Mouse (Mus musculus): Measurements from ENCODE around the gene Emcn.

DNA sequence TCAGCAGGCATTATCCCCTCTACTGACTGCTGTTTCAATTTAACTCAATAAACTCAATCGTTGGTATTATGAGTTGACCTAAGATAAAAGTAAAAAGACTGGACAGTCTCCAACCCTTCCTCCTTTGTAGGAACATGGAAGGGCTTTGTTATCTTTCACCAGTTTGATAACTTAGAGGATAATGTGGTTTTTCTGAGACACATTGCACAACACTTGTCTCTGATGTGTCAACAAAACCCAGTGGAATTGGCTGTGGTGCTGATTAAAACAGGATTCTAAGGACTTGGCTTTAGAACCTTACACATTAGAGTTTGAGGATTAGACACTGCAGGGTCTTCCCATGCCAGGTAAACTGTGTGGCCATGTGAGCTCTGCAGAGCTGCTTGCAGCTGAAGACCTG lies 20.9 kb upstream of the Emcn start:
- TF ChIP-seq ZC3H11A (IDR thresholded peaks at IDR 0.05; ENCODE audit: borderline replicate concordance, low read depth, low read length) (no peak), CHD2 (IDR thresholded peaks at IDR 0.05; ENCODE audit: low read depth, low read length) (no peak), HCFC1 (IDR thresholded peaks at IDR 0.05; ENCODE audit: borderline replicate concordance, insufficient read depth, low read length) (no peak)
